Mouse (Mus musculus): ENCODE measurements around the gene Ajuba.
A peak's percentile ranks its signal among the peaks of the same experiment; 100 is the strongest.

Gene Ajuba

DNA sequence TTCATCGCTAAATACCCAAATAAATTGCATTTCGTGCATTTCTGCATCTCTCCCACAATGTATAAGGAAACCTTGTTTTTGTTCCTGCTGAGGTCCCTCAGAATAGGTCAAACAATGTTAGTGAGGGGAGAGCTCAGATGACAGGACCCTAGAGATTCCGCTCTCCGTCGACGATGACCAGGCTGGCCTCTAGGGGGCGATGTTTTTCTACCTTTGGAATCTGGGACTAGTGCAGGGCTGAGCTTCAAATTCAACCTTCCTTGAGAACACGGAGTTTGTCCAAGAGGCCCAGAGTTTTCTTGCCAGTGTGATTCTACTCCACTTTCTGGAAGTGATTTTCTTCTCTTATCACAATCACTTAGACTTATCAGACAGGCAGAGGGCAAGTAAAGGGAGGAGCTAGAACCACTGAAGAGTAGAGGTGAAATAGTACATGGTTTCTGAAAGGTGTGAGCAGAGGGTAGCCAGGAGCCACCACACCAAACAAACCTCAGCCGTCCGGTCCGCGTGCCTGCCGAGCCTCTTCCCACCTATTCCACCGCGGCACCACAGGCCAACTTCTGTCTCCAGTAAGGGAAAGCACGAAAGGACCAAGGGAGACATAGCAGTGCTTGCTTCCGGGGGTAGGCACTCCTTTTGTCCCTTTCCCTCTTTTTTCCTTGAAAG is 48.8 kb downstream of the Ajuba start:
- DNase-seq, result peak; percentile 81

DNA sequence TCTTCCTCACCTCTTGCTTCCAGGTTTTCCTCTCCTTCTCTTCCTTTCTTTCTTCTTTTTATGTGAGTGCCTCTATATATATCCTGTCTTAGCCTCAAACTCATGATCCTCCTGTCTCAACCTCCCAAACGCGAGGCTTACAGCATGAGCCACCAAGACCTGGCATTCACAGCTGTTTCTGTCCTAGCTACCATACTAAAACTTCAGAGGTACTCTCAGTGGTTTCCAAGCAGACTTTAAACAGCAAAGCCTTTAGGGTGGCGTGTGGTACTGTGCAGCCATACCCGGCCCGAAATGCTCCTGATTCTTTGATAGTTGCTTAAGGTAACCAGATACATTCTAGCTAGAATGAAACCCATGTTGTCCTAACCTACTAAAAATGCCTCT is 49.4 kb downstream of the Ajuba start:
- DNase-seq, result no peak

DNA sequence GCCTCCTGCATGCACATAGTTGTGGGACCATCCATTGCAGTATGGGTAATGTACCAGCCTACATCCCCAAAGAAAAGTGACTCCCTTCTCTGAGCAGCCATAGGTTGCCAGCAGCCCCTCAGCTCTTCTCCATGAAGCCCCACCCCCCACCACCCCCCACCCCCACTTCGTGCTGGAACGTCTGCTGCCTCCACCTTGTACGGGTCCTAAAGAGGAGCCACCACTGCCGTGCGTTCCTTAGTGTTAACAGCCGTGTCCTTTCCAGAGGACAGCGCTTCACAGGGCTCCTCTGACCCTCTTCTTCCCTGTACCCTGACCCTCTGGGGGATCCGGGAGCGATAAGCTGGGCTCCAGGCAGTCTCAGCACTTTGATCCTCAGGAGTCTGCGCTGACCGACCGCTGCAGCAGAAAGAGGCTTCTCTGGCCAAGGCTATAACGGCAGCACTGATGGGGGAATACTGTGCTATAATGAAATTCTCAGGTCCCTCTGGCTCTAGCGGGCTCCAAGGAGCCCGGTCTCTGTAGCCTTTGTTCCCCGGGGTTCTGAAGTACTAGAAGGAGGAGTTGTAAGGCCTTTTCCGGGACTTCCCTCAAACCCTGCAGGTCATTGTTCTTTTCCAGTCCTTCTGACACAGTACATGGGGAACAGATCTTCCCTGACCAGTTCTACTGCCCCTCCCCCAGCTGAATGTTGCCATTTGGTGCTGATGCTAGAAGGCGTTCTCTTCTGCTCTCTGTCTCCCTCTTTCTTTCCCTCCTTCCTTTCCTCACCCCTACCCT is 49.9 kb downstream of the Ajuba start:
- no peak for DNase-seq

DNA sequence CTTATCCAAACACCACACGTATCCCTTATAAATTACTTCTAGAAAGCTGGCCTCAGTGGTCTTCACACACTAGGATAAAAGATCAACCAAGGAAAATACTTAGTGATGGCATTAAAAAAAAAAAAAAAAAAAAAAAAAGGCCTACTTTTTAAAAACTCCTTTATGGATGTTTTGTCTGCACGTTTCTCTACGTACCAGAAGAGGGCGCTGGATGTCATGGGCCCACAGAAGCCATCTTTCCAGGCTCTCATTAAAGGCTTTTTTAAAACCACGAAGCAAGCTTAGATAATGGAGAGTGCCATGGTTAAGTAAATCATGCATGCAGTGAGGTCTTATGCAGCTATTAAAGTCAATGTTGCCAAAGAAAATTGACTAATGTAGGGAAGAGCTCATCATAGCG is 53.8 kb downstream of the Ajuba start:
- no peak for DNase-seq

All from right cerebral cortex, postnatal 14 days (tissue).